In the genomic region with DNA sequence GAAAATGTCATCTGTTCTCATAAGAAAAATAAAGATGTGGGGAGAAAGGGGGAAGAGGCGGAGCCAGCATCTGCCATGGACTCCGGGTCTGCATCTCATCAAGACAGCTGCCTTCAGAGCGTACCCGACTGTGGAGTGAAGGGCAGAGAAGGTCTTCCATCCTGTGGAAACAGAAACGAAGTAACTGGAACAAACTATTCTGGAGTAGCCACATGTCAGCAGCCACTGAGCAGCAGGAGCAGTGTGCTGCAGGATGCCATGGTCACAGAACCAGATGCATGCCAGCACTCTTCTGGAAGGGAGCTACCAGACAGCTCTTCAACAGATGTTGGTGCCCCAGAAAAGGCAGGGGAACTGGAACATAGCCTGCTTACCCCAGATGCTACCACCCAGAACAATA, we compare ENCODE assay signal across 10 mouse cellular contexts.
DNase-seq lines count a peak whose midpoint lies in the region; ATAC-seq and TF ChIP-seq lines count a peak whose summit lies in the region.
"Had no signal": no experiment of that assay in that cellular context is flagged by ENCODE, and none has a peak within 500 bp of the region (broad histone marks: within the 10 kb centered on the region; RNA-seq: fewer than 3 reads in every experiment).

No protein-coding gene starts in this region.

- no peaks in the 10 kb centered on the region; the same call in 1 of the 2 replicates for H3K36me3 ChIP-seq in liver, adult 2 months (ENCODE audit: control insufficient read depth, insufficient read depth, low read length)
- peaks cover 39% of the 10 kb centered on the region for H3K36me3 ChIP-seq in heart, embryonic 10.5 days
- peaks cover 41% of the 10 kb centered on the region for H3K36me3 ChIP-seq in liver, embryonic 12.5 days

- H3K9ac ChIP-seq in liver, adult 2 months (ENCODE audit: low read depth, low read length), result no peak overlapping the region
- peak overlapping the region; percentile 23; the same call in 1 of the 2 replicates for H3K9ac ChIP-seq in liver, embryonic 12.5 days

- H3K27ac ChIP-seq in liver, adult 2 months (replicated peaks; ENCODE audit: insufficient read depth, low read depth, low read length), result peak overlapping the region; percentile 60
- peak overlapping the region; percentile 84 for H3K27ac ChIP-seq in heart, embryonic 10.5 days
- H3K27ac ChIP-seq in liver, embryonic 12.5 days, result peak overlapping the region; percentile 95

- no peak overlapping the region for H3K4me2 ChIP-seq in liver, embryonic 12.5 days
- H3K4me2 ChIP-seq: midbrain, embryonic 11.5 days had no signal

- no peak for ATAC-seq in liver, embryonic 12.5 days

- no peak overlapping the region for H3K4me3 ChIP-seq in liver, adult 2 months (ENCODE audit: insufficient read depth, low read depth, low read length)
- no peak overlapping the region for H3K4me3 ChIP-seq in heart, embryonic 10.5 days
- H3K4me3 ChIP-seq in liver, embryonic 12.5 days, result no peak overlapping the region

- 77% methylated on average over 5 of the region's 5 CpGs for WGBS in liver, adult 2 months
- WGBS in heart, embryonic 10.5 days, result 25% methylated on average over 5 of the region's 5 CpGs
- WGBS in liver, embryonic 12.5 days (ENCODE audit: insufficient replicate concordance), result 71% methylated on average over 5 of the region's 5 CpGs

- peaks cover 18% of the 10 kb centered on the region for H3K4me1 ChIP-seq in liver, adult 2 months (ENCODE audit: control insufficient read depth, insufficient read depth, low read length)
- H3K4me1 ChIP-seq in heart, embryonic 10.5 days, result peaks cover 52% of the 10 kb centered on the region
- peaks cover 50% of the 10 kb centered on the region for H3K4me1 ChIP-seq in liver, embryonic 12.5 days

- H3K27me3 ChIP-seq in liver, adult 2 months (ENCODE audit: control insufficient read depth, insufficient read depth, low read length), result no peaks in the 10 kb centered on the region
- no peaks in the 10 kb centered on the region for H3K27me3 ChIP-seq in heart, embryonic 10.5 days (ENCODE audit: insufficient read depth, poor library complexity, severe bottlenecking)
- no peaks in the 10 kb centered on the region for H3K27me3 ChIP-seq in liver, embryonic 12.5 days (replicated peaks)

- DNase-seq in liver, adult 2 months (ENCODE audit: extremely low read depth, low read depth, low spot score), result no peak
- DNase-seq in liver, result no peak
- DNase-seq in heart, embryonic 10.5 days (ENCODE audit: low spot score), result peak; percentile 85
- DNase-seq in thymus, postnatal 36 days, result peak; percentile 32 to 49
- no peak for DNase-seq in left cerebral cortex, postnatal 10 days (ENCODE audit: extremely low spot score in 1 of 2, low spot score in 2 of 2)
- DNase-seq in adrenal gland, adult 18-20 months (ENCODE audit: low spot score in 2 of 2), result no peak
- DNase-seq in layer of hippocampus, adult 8-10 months (ENCODE audit: low spot score in 2 of 2), result no peak
- DNase-seq: cerebellum, adult 18-20 months had no signal

- intact Hi-C loops in left cerebral cortex, postnatal 10 days (cut with DNase I), result no loop called here

- TF ChIP-seq POLR2A in liver, adult 2 months (IDR thresholded peaks at IDR 0.05; ENCODE audit: extremely low read depth, insufficient read depth, low read length), result no peak

- no peaks in the 10 kb centered on the region for H3K9me3 ChIP-seq in heart, embryonic 10.5 days
- H3K9me3 ChIP-seq in liver, embryonic 12.5 days (replicated peaks), result no peaks in the 10 kb centered on the region

- TF ChIP-seq CTCF in liver, adult 2 months (IDR thresholded peaks at IDR 0.05; ENCODE audit: low read depth, low read length), result no peak

- peaks cover 9% of the 10 kb centered on the region; the same call in 1 of the 2 replicates for H3K79me2 ChIP-seq in liver, adult 2 months (ENCODE audit: control insufficient read depth, insufficient read depth, low read length)

Comparison
In these comparisons a context has a peak if more than half of its experiments do, and no peak if none do; other contexts are left out.
1. DNase-seq: peak in heart, embryonic 10.5 days (single experiment) and thymus, postnatal 36 days (2 of 2); none in liver, adult 2 months (single experiment), liver (single experiment), left cerebral cortex, postnatal 10 days (0 of 2), adrenal gland, adult 18-20 months (0 of 2) and layer of hippocampus, adult 8-10 months (0 of 2).
2. Peak in every context shown above with its lines, with median percentiles within 50 percentile points of each other: H3K27ac ChIP-seq.